Mouse (Mus musculus) heart, postnatal 0 days (tissue): ENCODE results near the gene A2ml1.

Experiments used
- CTCF ChIP-seq: IDR thresholded peaks from 2 replicates; pipeline ENCODE4 v1.5.1; 2016; ENCODE audit warnings: antibody characterized with exemption, control low read depth, low read depth
- EP300 ChIP-seq: IDR thresholded peaks from 2 replicates; pipeline ENCODE4 v1.6.1; 2016; ENCODE audit warnings: antibody characterized with exemption, low read depth

GRCm38 (mm10) chr6:128525801-128526200, 55.6 kb downstream of the A2ml1 start:
- no peak for TF ChIP-seq CTCF
- TF ChIP-seq EP300, result no peak
